Mouse (Mus musculus): ENCODE results near the gene 1110065P20Rik.

Gene 1110065P20Rik

GRCm38 (mm10) chr4:124810056-124810455, 40.9 kb downstream of the 1110065P20Rik start:
- ChIA-PET POLR2A (interaction anchor here in 2 of 4 experiments (0.8 to 3.6 kb wide), 7 partner anchors 7 to 110 kb away, joined by 3 to 22 read pairs (median 4); partner anchors contain the start of genes Fhl3 (in 1 of the 2) and Mtf1 (in 1 of the 2)), CTCF (interaction anchor here (0.6 to 1.9 kb wide), 9 partner anchors 10 to 1407 kb away, joined by 3 to 8 read pairs (median 3); no protein-coding TSS in a partner anchor)

GRCm38 (mm10) chr4:124809136-124809883, 41.7 kb downstream of the 1110065P20Rik start:
- ChIA-PET POLR2A (interaction anchor here in 3 of 4 experiments (0.5 to 1.8 kb wide), 11 partner anchors 10 to 109 kb away, joined by 3 to 7 read pairs (median 3); partner anchors contain the start of gene Fhl3 (in 1 of the 3)), CTCF (interaction anchor here (0.6 to 1.9 kb wide), 11 partner anchors 9 to 1775 kb away, joined by 3 to 8 read pairs (median 3); no protein-coding TSS in a partner anchor)

- ChIA-PET CTCF (interaction anchor here in 2 of 4 experiments (0.6 to 1.9 kb wide), 2 partner anchors 39 to 1776 kb away, joined by 3 to 6 read pairs; no protein-coding TSS in a partner anchor), POLR2A (interaction anchor here in 3 of 4 experiments (0.5 to 1.6 kb wide), 6 partner anchors 13 to 62 kb away, joined by 3 to 5 read pairs (median 3); no protein-coding TSS in a partner anchor)
These were observed 42.5 kb downstream of the 1110065P20Rik start for GRCm38 (mm10) chr4:124808511-124808910.

- POLR2A ChIA-PET: interaction anchor here in 3 of 4 experiments (0.8 to 4.1 kb wide), 16 partner anchors 9 to 110 kb away, joined by 3 to 32 read pairs (median 8); partner anchors contain the start of genes Utp11 (in 2 of the 3), 1110065P20Rik (in 1 of the 3) and Yrdc (in 1 of the 3)
- CTCF ChIA-PET: interaction anchor here in 1 of 4 experiments (1.4 to 2.1 kb wide), 3 partner anchors 9 to 140 kb away, joined by 4 to 9 read pairs (median 8); no protein-coding TSS in a partner anchor
These were observed 47.6 kb downstream of the 1110065P20Rik start for GRCm38 (mm10) chr4:124803406-124803805.

DNA sequence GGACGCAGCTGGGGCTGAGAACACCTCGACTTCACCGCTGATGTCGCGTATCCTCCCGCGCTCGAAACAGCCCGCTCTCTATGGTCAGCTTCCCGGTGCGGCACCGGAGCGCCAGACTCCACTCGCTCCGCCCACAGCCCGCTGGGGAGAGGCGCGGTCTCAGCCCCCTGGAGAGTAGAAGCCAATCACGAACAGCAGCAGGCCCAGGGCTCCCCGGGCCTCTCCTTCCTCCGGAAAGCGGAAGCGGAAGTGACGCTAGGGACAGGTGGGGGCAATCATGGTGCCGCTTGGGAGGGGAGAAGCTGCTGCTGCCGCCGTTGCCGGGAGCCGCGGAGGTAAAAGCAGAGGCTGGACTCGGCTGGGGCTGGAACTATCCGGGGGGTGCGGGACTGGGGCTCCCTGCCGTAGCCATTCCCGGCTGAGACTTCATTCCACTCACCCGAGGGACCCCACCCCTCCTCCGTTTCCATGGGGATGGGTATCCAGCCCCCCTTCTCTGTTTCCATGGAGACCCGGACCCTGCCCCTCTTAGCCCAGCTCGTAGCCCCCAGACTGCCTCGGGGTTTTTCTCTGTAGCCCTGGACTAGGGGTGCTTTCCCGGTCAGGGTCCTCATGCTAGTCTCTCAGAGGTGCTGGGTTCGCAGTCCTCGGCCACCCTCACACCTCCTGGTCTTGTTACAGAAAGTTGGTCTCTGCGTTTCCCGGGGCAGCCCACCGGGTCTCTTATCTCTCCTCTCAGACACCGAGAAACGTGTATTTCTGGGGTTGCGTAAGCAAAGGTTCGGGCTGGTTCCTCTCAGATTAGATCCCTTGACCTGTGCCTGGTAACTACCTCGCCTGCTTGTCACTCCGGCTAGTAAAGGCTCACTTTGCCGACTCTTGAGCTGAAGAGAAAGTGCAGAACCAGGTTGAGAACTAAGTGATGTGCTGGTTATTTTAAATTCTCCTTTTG, 48.4 kb downstream of the 1110065P20Rik start:
- ChIA-PET CTCF (interaction anchor here (0.5 to 2.1 kb wide), 59 partner anchors 9 to 915 kb away, joined by 3 to 24 read pairs (median 4); partner anchors contain the start of genes Sf3a3 (in 2 of the 4), 1110065P20Rik (in 1 of the 4), Fhl3 (in 1 of the 4) and Maneal (in 1 of the 4)), POLR2A (interaction anchor here in 3 of 4 experiments (0.6 to 4.1 kb wide), 62 partner anchors 9 to 885 kb away, joined by 3 to 32 read pairs (median 5); partner anchors contain the start of genes 1110065P20Rik (in 2 of the 3), Utp11 (in 2 of the 3), Epha10 (in 1 of the 3) and Fhl3 (in 1 of the 3))

DNA sequence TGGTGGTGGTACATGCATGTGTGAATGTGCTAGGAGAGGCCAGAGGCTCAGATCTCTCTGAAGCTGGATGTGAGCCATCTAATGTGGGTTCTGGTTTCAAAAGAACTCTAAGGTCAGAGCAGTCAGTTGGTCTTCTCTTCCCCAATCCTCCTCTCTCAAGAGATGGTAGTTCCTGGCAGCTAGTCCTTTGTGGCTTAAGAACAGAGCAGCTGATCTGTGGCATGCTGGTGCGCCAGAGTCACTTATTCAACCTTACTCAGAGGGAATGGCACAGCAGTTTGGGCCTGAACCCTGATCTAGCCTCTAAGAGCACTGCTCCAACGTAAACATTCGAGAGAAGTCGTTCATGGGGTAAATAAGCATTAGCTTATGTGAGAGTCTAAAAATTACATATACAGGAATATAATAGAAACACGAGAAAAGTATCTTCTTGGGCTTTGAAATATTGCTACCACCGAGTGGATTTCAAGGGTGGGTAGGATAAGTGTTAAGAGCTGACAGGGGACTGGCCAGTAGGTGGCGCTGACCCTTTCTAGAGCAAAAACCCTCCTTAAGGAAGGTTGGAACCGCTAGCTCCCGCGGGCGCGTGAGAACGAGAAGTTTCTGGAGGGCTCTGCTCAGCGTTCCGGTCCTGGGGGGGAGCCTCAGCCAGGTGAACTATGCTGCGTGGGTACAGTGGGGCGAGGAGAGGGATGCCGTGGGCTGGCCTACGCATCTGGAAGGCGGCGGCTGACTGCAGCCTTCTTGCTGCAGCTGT, 49.3 kb downstream of the 1110065P20Rik start, which contains the start of gene Mtf1:
TSS of gene Mtf1 (plus strand) at position 553 of the 757 bp plus-strand sequence.
- CTCF ChIA-PET: interaction anchor here (0.5 to 2.1 kb wide), 59 partner anchors 8 to 916 kb away, joined by 3 to 24 read pairs (median 4); partner anchors contain the start of genes Sf3a3 (in 2 of the 4), 1110065P20Rik (in 1 of the 4), Fhl3 (in 1 of the 4) and Maneal (in 1 of the 4)
- POLR2A ChIA-PET: interaction anchor here in 3 of 4 experiments (0.6 to 4.1 kb wide), 61 partner anchors 9 to 885 kb away, joined by 3 to 32 read pairs (median 5); partner anchors contain the start of genes 1110065P20Rik (in 2 of the 3), Utp11 (in 2 of the 3), Epha10 (in 1 of the 3) and Fhl3 (in 1 of the 3)

Measured in embryonic stem cell, embryonic (primary cell).